Mouse (Mus musculus) liver, embryonic 14.5 days (tissue): ENCODE measurements around the gene Odf3l2. TPM values are rescaled to one million over a fixed set of nuclear protein-coding genes. Genes with fewer than 3 reads are reported as not detected.
A peak's percentile ranks its signal among the peaks of the same experiment; 100 is the strongest.

Experiments
- ATAC-seq: fragments of 200-750 bp; cut with Nextera tagmentation; 2 replicates; pipeline ENCODE4 v1.8.0; 2017; ENCODE audit warnings: moderate number of reproducible peaks, mild to moderate bottlenecking, moderate library complexity; ENCODE audit not compliant: insufficient read depth
- DNase-seq, 3 experiments: peaks; one replicate each; pipeline ENCODE4 v3.0.0-alpha.2; 2012 to 2013; ENCODE audit warnings: low read depth in 3 of 3, low spot score in 3 of 3
- H3K27ac ChIP-seq: fragments of 300-500 bp; sonication (generic); 2 replicates; pipeline ENCODE4 v1.5.1; 2014; ENCODE audit warnings: moderate library complexity, mild to moderate bottlenecking, control low read depth, inconsistent platforms
- H3K27me3 ChIP-seq: fragments of 300-500 bp; sonication (generic); 2 replicates; pipeline ENCODE4 v1.6.1; 2014; ENCODE audit warnings: mild to moderate bottlenecking, low read length, moderate library complexity; ENCODE audit not compliant: control insufficient read depth, insufficient read depth
- H3K36me3 ChIP-seq: fragments of 300-500 bp; sonication (generic); replicated peaks from 2 replicates; pipeline ENCODE4 v1.6.1; 2014; ENCODE audit warnings: low read depth; ENCODE audit not compliant: control insufficient read depth, insufficient read depth
- H3K4me1 ChIP-seq, 2 experiments: fragments of 200-500 bp in 1 of 2; fragments of 300-500 bp in 1 of 2; sonication (generic) in 1 of 2; replicated peaks; 2 replicates each; pipeline ENCODE4 v1.6.1; 2012 to 2014; ENCODE audit warnings: antibody characterized with exemption in 1 of 2, inconsistent platforms in 1 of 2, low read length in 1 of 2; ENCODE audit not compliant: control insufficient read depth in 2 of 2, insufficient read depth in 2 of 2
- H3K4me2 ChIP-seq: fragments of 300-500 bp; sonication (generic); 2 replicates; pipeline ENCODE4 v1.6.1; 2014; ENCODE audit warnings: low read depth, mild to moderate bottlenecking, control low read depth, moderate library complexity
- H3K4me3 ChIP-seq, 2 experiments: fragments of 200-500 bp in 1 of 2; fragments of 300-500 bp in 1 of 2; sonication (generic) in 1 of 2; 2 replicates each; pipeline ENCODE4 v1.5.1; 2012 to 2014; ENCODE audit warnings: low read depth in 2 of 2, low read length in 2 of 2, mild to moderate bottlenecking in 2 of 2, control low read depth in 1 of 2, inconsistent platforms in 1 of 2, moderate library complexity in 1 of 2; ENCODE audit not compliant: insufficient read depth in 1 of 2
- H3K9ac ChIP-seq: fragments of 300-500 bp; sonication (generic); replicated peaks from 2 replicates; pipeline ENCODE4 v1.6.1; 2014; ENCODE audit warnings: mild to moderate bottlenecking, control low read depth, moderate library complexity
- H3K9me3 ChIP-seq: fragments of 300-500 bp; sonication (generic); 2 replicates; pipeline ENCODE4 v1.6.1; 2016; ENCODE audit warnings: low read length, mixed read lengths; ENCODE audit not compliant: control insufficient read depth
- CTCF ChIP-seq: IDR thresholded peaks from 2 replicates; pipeline ENCODE4 v1.5.1; 2016; ENCODE audit warnings: antibody characterized with exemption, low read depth, control low read depth
- EP300 ChIP-seq: IDR thresholded peaks from 2 replicates; pipeline ENCODE4 v1.6.1; 2016; ENCODE audit warnings: antibody characterized with exemption, low read depth
- WGBS: fragments of 180-500 bp; shearing (Covaris S2); extraction: QIAGEN DNeasy Blood & Tissue Kit; methylation state at CpG from one replicate; pipeline ENCODE4 v1.1.7; 2014; ENCODE audit not compliant: insufficient replicate concordance; 5-methylcytosine and 5-hydroxymethylcytosine counted together
- polyA plus RNA-seq, 2 experiments: library from polyadenylated mRNA; depleted of rRNA in 1 of 2; stranded (reverse) in 1 of 2; unstranded in 1 of 2; fragments of >200 nt; fragmentation: Nextera tagmentation in 1 of 2; extraction: Ambion mirVana in 1 of 2; gene quantifications; 2 replicates each; pipeline versions ENCODE4 v1.2.1 to v1.2.3; 2012 to 2014

Gene Odf3l2
- polyA plus RNA-seq, 2 experiments, result not detected

- no peak for ATAC-seq
- H3K9me3 ChIP-seq, result no peaks in the 10 kb centered on the region
- WGBS, result 66% methylated on average over 6 of the region's 6 CpGs
- H3K9ac ChIP-seq, result peak overlapping the region; percentile 89
- peak overlapping the region; percentile 91 for H3K4me2 ChIP-seq
- H3K4me1 ChIP-seq, result peaks cover 27 to 29% of the 10 kb centered on the region in 2 experiments
- TF ChIP-seq CTCF (no peak), EP300 (no peak)
- H3K4me3 ChIP-seq, result peak overlapping the region; percentile 75 to 100
- peaks cover 44% of the 10 kb centered on the region for H3K36me3 ChIP-seq
- peak overlapping the region; percentile 23 for H3K27ac ChIP-seq
- no peaks in the 10 kb centered on the region for H3K27me3 ChIP-seq
- DNase-seq, result no peak
Measured at GRCm38 (mm10) chr10:79683726-79684640, 38.4 kb upstream of the Odf3l2 start.

GRCm38 (mm10) chr10:79682916-79683582 is 37.5 kb upstream of the Odf3l2 start:
- peak overlapping the region; percentile 91 for H3K4me2 ChIP-seq
- H3K9me3 ChIP-seq, result no peaks in the 10 kb centered on the region
- H3K36me3 ChIP-seq, result peaks cover 35% of the 10 kb centered on the region
- DNase-seq (no peak), ATAC-seq (no peak)
- peak overlapping the region; percentile 36 for H3K27ac ChIP-seq
- peak overlapping the region; percentile 75 to 100 for H3K4me3 ChIP-seq
- H3K9ac ChIP-seq, result peak overlapping the region; percentile 89
- 1% methylated on average over 10 of the region's 10 CpGs for WGBS
- H3K27me3 ChIP-seq, result no peaks in the 10 kb centered on the region
- TF ChIP-seq EP300, result no peak
- TF ChIP-seq CTCF, result peak; percentile 70
- H3K4me1 ChIP-seq, result peaks cover 27 to 29% of the 10 kb centered on the region in 2 experiments

GRCm38 (mm10) chr10:79682551-79682915 is 37.0 kb upstream of the Odf3l2 start:
- Histone ChIP-seq H3K9ac (peak overlapping the region; percentile 89), H3K4me2 (peak overlapping the region; percentile 91), H3K27ac (peak overlapping the region; percentile 36), H3K4me3 (peak overlapping the region; percentile 75 to 100), H3K4me1 (peaks cover 27 to 29% of the 10 kb centered on the region in 2 experiments), H3K27me3 (no peaks in the 10 kb centered on the region), H3K9me3 (no peaks in the 10 kb centered on the region), H3K36me3 (peaks cover 30% of the 10 kb centered on the region)
- DNase-seq, result no peak
- WGBS, result under 1% methylated on average over 9 of the region's 10 CpGs
- TF ChIP-seq CTCF (no peak), EP300 (no peak)
- ATAC-seq, result no peak

- TF ChIP-seq EP300 (no peak), CTCF (peak; percentile 30; the same call in 1 of the 2 replicates)
- WGBS, result under 1% methylated on average over 78 of the region's 84 CpGs
- H3K4me1 ChIP-seq, result peaks cover 27 to 29% of the 10 kb centered on the region in 2 experiments
- DNase-seq (peak; percentile 92 to 95 (median 94)), ATAC-seq (peak; percentile 91)
- peak within 1 kb of the TSS; percentile 87 for H3K27ac ChIP-seq
- peaks cover 22% of the 10 kb centered on the region for H3K36me3 ChIP-seq
- H3K4me3 ChIP-seq, result peak within 1 kb of the TSS; percentile 75 to 100
- peak within 1 kb of the TSS; percentile 91 for H3K4me2 ChIP-seq
- H3K27me3 ChIP-seq, result no peaks in the 10 kb centered on the region
- peak within 1 kb of the TSS; percentile 89 for H3K9ac ChIP-seq
- H3K9me3 ChIP-seq, result no peaks in the 10 kb centered on the region
Measured at GRCm38 (mm10) chr10:79681591-79682245, 36.2 kb upstream of the Odf3l2 start, which contains the start of gene Cdc34. TSS of gene Cdc34 (plus strand) at chr10:79682195.
